Mouse (Mus musculus): Measurements from ENCODE around the gene Aldh18a1. TPM values are rescaled to one million over a fixed set of nuclear protein-coding genes. Genes with fewer than 3 reads are reported as not detected.
A peak's percentile ranks its signal among the peaks of the same experiment; 100 is the strongest.

The Aldh18a1 gene
- polyA plus RNA-seq (2014; fragmentation: Nextera tagmentation; extraction: Ambion mirVana): 60.8 and 70.3 TPM in 2 replicates

DNA sequence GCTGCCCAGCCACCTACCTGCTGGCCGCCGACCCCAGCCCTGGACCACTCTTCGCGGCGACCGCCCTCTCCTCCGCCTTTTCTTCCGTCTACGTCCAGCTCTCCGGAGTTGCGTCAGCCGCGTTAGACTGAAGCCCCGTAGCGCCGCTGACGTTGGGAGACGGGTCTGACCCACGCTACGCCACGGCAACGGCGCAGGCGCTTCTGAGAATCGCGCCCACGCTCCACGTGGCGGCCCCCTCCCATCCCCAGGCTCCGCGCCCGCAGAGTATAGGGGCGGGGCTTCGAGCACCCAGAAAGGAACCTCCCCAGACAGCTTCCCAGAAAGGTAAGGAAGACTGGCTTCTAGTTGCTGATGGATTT, at the start of gene Aldh18a1:
Gene Aldh18a1 (minus strand): TSS at position 171 of the 362 bp plus-strand sequence.
- H3K4me3 ChIP-seq (ENCODE audit: low read depth, low read length): peak within 1 kb of the TSS; percentile 90
- peaks cover 7% of the 10 kb centered on the region; the same call in 1 of the 2 replicates for H3K4me1 ChIP-seq (ENCODE audit: control insufficient read depth, insufficient read depth, low read length)
- WGBS: 0% methylated on average over 34 of the region's 34 CpGs
- H3K9ac ChIP-seq (replicated peaks; ENCODE audit: low read depth, low read length): peak within 1 kb of the TSS; percentile 71
- H3K27me3 ChIP-seq (ENCODE audit: control insufficient read depth, insufficient read depth, low read length): no peaks in the 10 kb centered on the region
- peak within 1 kb of the TSS; percentile 89 for H3K4me2 ChIP-seq (replicated peaks; ENCODE audit: low read depth, low read length)
- H3K36me3 ChIP-seq (ENCODE audit: control insufficient read depth, insufficient read depth, low read length): no peaks in the 10 kb centered on the region; the same call in 1 of the 2 replicates
- H3K9me3 ChIP-seq (ENCODE audit: control insufficient read depth, low read depth, low read length): no peaks in the 10 kb centered on the region
- ATAC-seq (ENCODE audit: insufficient number of reproducible peaks, insufficient read depth, low FRiP score, low read depth): peak; percentile 94
- peak within 1 kb of the TSS; percentile 44 for H3K27ac ChIP-seq (ENCODE audit: low read length)

GRCm38 (mm10) chr19:40637601-40638000, 49.3 kb upstream of the Aldh18a1 start:
- no peaks in the 10 kb centered on the region for H3K27me3 ChIP-seq (ENCODE audit: control insufficient read depth, insufficient read depth, low read length)
- H3K4me3 ChIP-seq (ENCODE audit: low read depth, low read length): no peak overlapping the region
- no peak for ATAC-seq (ENCODE audit: insufficient number of reproducible peaks, insufficient read depth, low FRiP score, low read depth)
- no peaks in the 10 kb centered on the region for H3K9me3 ChIP-seq (ENCODE audit: control insufficient read depth, low read depth, low read length)
- H3K36me3 ChIP-seq (ENCODE audit: control insufficient read depth, insufficient read depth, low read length): no peaks in the 10 kb centered on the region
- no peak overlapping the region for H3K4me2 ChIP-seq (replicated peaks; ENCODE audit: low read depth, low read length)
- no peaks in the 10 kb centered on the region for H3K4me1 ChIP-seq (ENCODE audit: control insufficient read depth, insufficient read depth, low read length)
- 0 out of 2 replicates have a peak overlapping the region, but pooled peaks have one; percentile 17 for H3K27ac ChIP-seq (ENCODE audit: low read length)
- 77% methylated on average over 7 of the region's 7 CpGs for WGBS
- H3K9ac ChIP-seq (replicated peaks; ENCODE audit: low read depth, low read length): no peak overlapping the region

DNA sequence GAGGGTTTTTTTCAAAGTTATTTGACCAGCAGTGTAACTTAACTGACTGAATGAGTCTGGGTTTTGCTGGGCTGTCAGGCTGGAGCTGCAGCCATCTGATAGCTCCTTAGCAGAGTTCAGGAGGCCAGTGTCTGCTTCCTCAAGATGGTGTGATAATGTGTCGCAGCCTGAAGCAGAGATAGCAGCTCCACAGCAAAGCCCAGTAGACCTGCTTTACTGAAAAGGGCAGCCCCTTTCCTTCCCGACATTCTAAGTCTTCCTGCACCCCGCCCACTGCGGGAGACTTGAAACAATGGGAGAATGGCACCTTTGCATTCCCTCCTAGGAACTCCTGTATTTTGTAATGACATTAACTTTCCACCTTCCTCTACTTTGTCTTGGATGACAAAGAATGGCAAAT, 48.8 kb upstream of the Aldh18a1 start:
- no peak overlapping the region for H3K27ac ChIP-seq (ENCODE audit: low read length)
- WGBS: 47% methylated on average over 4 of the region's 4 CpGs
- ATAC-seq (ENCODE audit: insufficient number of reproducible peaks, insufficient read depth, low FRiP score, low read depth): no peak

GRCm38 (mm10) chr19:40633144-40633543, 44.9 kb upstream of the Aldh18a1 start:
- Histone ChIP-seq H3K36me3 (ENCODE audit: control insufficient read depth, insufficient read depth, low read length) (no peaks in the 10 kb centered on the region), H3K27ac (ENCODE audit: low read length) (no peak overlapping the region), H3K9ac (replicated peaks; ENCODE audit: low read depth, low read length) (no peak overlapping the region), H3K4me1 (ENCODE audit: control insufficient read depth, insufficient read depth, low read length) (no peaks in the 10 kb centered on the region), H3K4me2 (replicated peaks; ENCODE audit: low read depth, low read length) (no peak overlapping the region), H3K4me3 (ENCODE audit: low read depth, low read length) (no peak overlapping the region), H3K9me3 (ENCODE audit: control insufficient read depth, low read depth, low read length) (no peaks in the 10 kb centered on the region), H3K27me3 (ENCODE audit: control insufficient read depth, insufficient read depth, low read length) (no peaks in the 10 kb centered on the region)
- WGBS: 83% methylated on average over 1 of the region's 1 CpGs
- no peak for ATAC-seq (ENCODE audit: insufficient number of reproducible peaks, insufficient read depth, low FRiP score, low read depth)

More for the DNA sequence above, 48.8 kb upstream of the Aldh18a1 start:
- Histone ChIP-seq H3K9me3 (ENCODE audit: control insufficient read depth, low read depth, low read length) (no peaks in the 10 kb centered on the region), H3K36me3 (ENCODE audit: control insufficient read depth, insufficient read depth, low read length) (no peaks in the 10 kb centered on the region), H3K9ac (replicated peaks; ENCODE audit: low read depth, low read length) (no peak overlapping the region), H3K4me2 (replicated peaks; ENCODE audit: low read depth, low read length) (no peak overlapping the region), H3K4me3 (ENCODE audit: low read depth, low read length) (no peak overlapping the region), H3K4me1 (ENCODE audit: control insufficient read depth, insufficient read depth, low read length) (no peaks in the 10 kb centered on the region), H3K27me3 (ENCODE audit: control insufficient read depth, insufficient read depth, low read length) (no peaks in the 10 kb centered on the region)

DNA sequence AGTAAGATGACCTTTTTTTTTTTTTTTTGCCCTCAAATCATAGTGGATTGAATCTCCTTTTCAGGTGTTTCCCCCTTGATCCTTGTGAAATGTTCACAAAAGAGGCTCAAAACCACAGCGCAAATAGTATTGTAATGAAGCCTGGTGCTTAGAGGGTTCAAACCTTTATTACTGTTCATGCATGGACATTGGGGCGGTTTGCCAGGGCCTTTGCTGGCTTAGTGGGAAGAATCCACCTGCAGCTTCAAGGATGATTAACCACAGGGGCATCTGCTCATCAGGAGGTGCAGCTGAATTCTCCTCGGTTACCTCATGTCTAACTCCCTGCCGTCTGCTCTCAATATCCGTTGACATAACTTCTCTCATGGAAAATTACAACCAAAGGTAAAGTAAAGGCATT, 44.4 kb upstream of the Aldh18a1 start:
- Histone ChIP-seq H3K9me3 (ENCODE audit: control insufficient read depth, low read depth, low read length) (no peaks in the 10 kb centered on the region), H3K4me1 (ENCODE audit: control insufficient read depth, insufficient read depth, low read length) (no peaks in the 10 kb centered on the region), H3K9ac (replicated peaks; ENCODE audit: low read depth, low read length) (no peak overlapping the region), H3K27ac (ENCODE audit: low read length) (no peak overlapping the region), H3K27me3 (ENCODE audit: control insufficient read depth, insufficient read depth, low read length) (no peaks in the 10 kb centered on the region), H3K4me3 (ENCODE audit: low read depth, low read length) (no peak overlapping the region), H3K36me3 (ENCODE audit: control insufficient read depth, insufficient read depth, low read length) (no peaks in the 10 kb centered on the region), H3K4me2 (replicated peaks; ENCODE audit: low read depth, low read length) (no peak overlapping the region)
- 80% methylated on average over 5 of the region's 5 CpGs for WGBS
- no peak for ATAC-seq (ENCODE audit: insufficient number of reproducible peaks, insufficient read depth, low FRiP score, low read depth)

GRCm38 (mm10) chr19:40632193-40632592, 43.9 kb upstream of the Aldh18a1 start:
- Histone ChIP-seq H3K36me3 (ENCODE audit: control insufficient read depth, insufficient read depth, low read length) (no peaks in the 10 kb centered on the region), H3K4me3 (ENCODE audit: low read depth, low read length) (no peak overlapping the region), H3K9ac (replicated peaks; ENCODE audit: low read depth, low read length) (no peak overlapping the region), H3K27me3 (ENCODE audit: control insufficient read depth, insufficient read depth, low read length) (no peaks in the 10 kb centered on the region), H3K27ac (ENCODE audit: low read length) (no peak overlapping the region), H3K9me3 (ENCODE audit: control insufficient read depth, low read depth, low read length) (no peaks in the 10 kb centered on the region), H3K4me1 (ENCODE audit: control insufficient read depth, insufficient read depth, low read length) (no peaks in the 10 kb centered on the region), H3K4me2 (replicated peaks; ENCODE audit: low read depth, low read length) (no peak overlapping the region)
- ATAC-seq (ENCODE audit: insufficient number of reproducible peaks, insufficient read depth, low FRiP score, low read depth): no peak
- WGBS: 21% methylated on average over 3 of the region's 3 CpGs

DNA sequence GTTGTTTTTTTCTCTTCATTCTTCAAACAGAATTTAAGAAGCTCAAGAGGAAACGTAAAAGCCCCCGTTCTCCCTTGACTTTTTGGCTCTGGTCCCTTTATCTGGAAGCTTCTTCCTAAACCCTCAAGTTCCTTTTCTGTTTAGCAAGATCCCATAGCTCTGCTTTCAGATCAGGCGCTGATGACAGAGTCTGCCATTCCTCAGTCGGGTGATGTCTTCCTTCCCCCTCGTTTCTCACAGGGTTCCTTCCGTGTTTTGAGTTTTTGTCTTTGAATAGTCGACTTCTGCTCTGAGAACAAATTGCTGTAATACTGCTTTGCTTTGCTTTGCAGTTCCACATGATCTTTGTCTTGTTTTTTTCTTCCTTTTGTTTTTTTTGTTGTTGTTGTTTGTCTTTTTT, 42.3 kb upstream of the Aldh18a1 start:
- H3K9ac ChIP-seq (replicated peaks; ENCODE audit: low read depth, low read length): no peak overlapping the region
- H3K36me3 ChIP-seq (ENCODE audit: control insufficient read depth, insufficient read depth, low read length): no peaks in the 10 kb centered on the region
- H3K4me1 ChIP-seq (ENCODE audit: control insufficient read depth, insufficient read depth, low read length): no peaks in the 10 kb centered on the region
- no peak for ATAC-seq (ENCODE audit: insufficient number of reproducible peaks, insufficient read depth, low FRiP score, low read depth)
- H3K4me2 ChIP-seq (replicated peaks; ENCODE audit: low read depth, low read length): no peak overlapping the region
- no peaks in the 10 kb centered on the region for H3K27me3 ChIP-seq (ENCODE audit: control insufficient read depth, insufficient read depth, low read length)
- no peak overlapping the region for H3K27ac ChIP-seq (ENCODE audit: low read length)
- H3K9me3 ChIP-seq (ENCODE audit: control insufficient read depth, low read depth, low read length): no peaks in the 10 kb centered on the region
- 77% methylated on average over 7 of the region's 7 CpGs for WGBS
- no peak overlapping the region for H3K4me3 ChIP-seq (ENCODE audit: low read depth, low read length)

DNA sequence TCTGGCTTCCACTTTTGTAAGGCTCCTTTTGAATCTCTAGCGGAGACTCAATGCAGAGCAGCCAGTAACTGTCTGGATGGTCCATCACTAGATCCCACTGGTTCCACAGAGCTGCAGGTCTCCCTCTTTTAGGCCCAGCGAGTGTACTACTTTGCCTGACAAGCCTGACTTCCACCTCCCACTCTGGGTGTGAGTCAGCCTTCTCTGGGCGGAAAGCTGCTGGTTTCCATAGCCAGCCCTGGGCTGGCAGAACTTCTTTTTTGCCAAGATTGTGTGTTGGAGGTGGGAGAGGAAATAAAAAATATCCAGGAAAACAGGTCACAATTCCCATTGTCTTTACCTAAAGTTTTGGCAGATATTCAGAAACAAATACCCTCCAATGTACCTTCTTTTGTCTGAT, 41.8 kb upstream of the Aldh18a1 start:
- no peaks in the 10 kb centered on the region for H3K4me1 ChIP-seq (ENCODE audit: control insufficient read depth, insufficient read depth, low read length)
- no peak overlapping the region for H3K9ac ChIP-seq (replicated peaks; ENCODE audit: low read depth, low read length)
- WGBS: 81% methylated on average over 3 of the region's 3 CpGs
- ATAC-seq (ENCODE audit: insufficient number of reproducible peaks, insufficient read depth, low FRiP score, low read depth): no peak
- H3K27me3 ChIP-seq (ENCODE audit: control insufficient read depth, insufficient read depth, low read length): no peaks in the 10 kb centered on the region
- no peaks in the 10 kb centered on the region for H3K9me3 ChIP-seq (ENCODE audit: control insufficient read depth, low read depth, low read length)
- H3K4me3 ChIP-seq (ENCODE audit: low read depth, low read length): no peak overlapping the region
- H3K4me2 ChIP-seq (replicated peaks; ENCODE audit: low read depth, low read length): no peak overlapping the region
- no peak overlapping the region for H3K27ac ChIP-seq (ENCODE audit: low read length)
- no peaks in the 10 kb centered on the region for H3K36me3 ChIP-seq (ENCODE audit: control insufficient read depth, insufficient read depth, low read length)

- Histone ChIP-seq H3K27me3 (ENCODE audit: control insufficient read depth, insufficient read depth, low read length) (no peaks in the 10 kb centered on the region), H3K4me1 (ENCODE audit: control insufficient read depth, insufficient read depth, low read length) (no peaks in the 10 kb centered on the region), H3K4me2 (replicated peaks; ENCODE audit: low read depth, low read length) (no peak overlapping the region), H3K27ac (ENCODE audit: low read length) (no peak overlapping the region), H3K9ac (replicated peaks; ENCODE audit: low read depth, low read length) (no peak overlapping the region), H3K4me3 (ENCODE audit: low read depth, low read length) (no peak overlapping the region), H3K36me3 (ENCODE audit: control insufficient read depth, insufficient read depth, low read length) (no peaks in the 10 kb centered on the region), H3K9me3 (ENCODE audit: control insufficient read depth, low read depth, low read length) (no peaks in the 10 kb centered on the region)
- ATAC-seq (ENCODE audit: insufficient number of reproducible peaks, insufficient read depth, low FRiP score, low read depth): no peak
Measured at GRCm38 (mm10) chr19:40628950-40629349, 40.7 kb upstream of the Aldh18a1 start.
